Mouse (Mus musculus): ENCODE measurements around the gene Col8a2. TPM values are rescaled to one million over a fixed set of nuclear protein-coding genes. Genes with fewer than 3 reads are reported as not detected.

Gene Col8a2
- polyA plus RNA-seq, 1 experiment from 2014 or later = 0.71 TPM

GRCm38 (mm10) chr4:126275681-126276131 lies 10.9 kb upstream of the Col8a2 start:
- H3K27me3 ChIP-seq (ENCODE audit: control insufficient read depth, insufficient read depth, low read depth, low read length) = no peaks in the 10 kb centered on the region
- H3K4me2 ChIP-seq (ENCODE audit: low read depth, low read length) = no peak overlapping the region
- H3K9me3 ChIP-seq (replicated peaks; ENCODE audit: control insufficient read depth, low read length) = no peaks in the 10 kb centered on the region
- H3K4me3 ChIP-seq (ENCODE audit: low read depth, low read length) = no peak overlapping the region
- H3K9ac ChIP-seq (ENCODE audit: low read depth, low read length) = no peak overlapping the region
- no peak for ATAC-seq (ENCODE audit: low read depth)
- no peak overlapping the region for H3K27ac ChIP-seq (ENCODE audit: low read length)
- no peaks in the 10 kb centered on the region for H3K4me1 ChIP-seq (ENCODE audit: control insufficient read depth, low read depth, low read length)
- no peaks in the 10 kb centered on the region for H3K36me3 ChIP-seq (ENCODE audit: control insufficient read depth, insufficient read depth)
- WGBS (ENCODE audit: insufficient replicate concordance) = 84% methylated on average over 13 of the region's 13 CpGs

- H3K27me3 ChIP-seq (ENCODE audit: control insufficient read depth, insufficient read depth, low read depth, low read length) = no peaks in the 10 kb centered on the region
- no peak overlapping the region for H3K27ac ChIP-seq (ENCODE audit: low read length)
- H3K9ac ChIP-seq (ENCODE audit: low read depth, low read length) = no peak overlapping the region
- WGBS (ENCODE audit: insufficient replicate concordance) = 15% methylated on average over 13 of the region's 13 CpGs
- no peak overlapping the region for H3K4me2 ChIP-seq (ENCODE audit: low read depth, low read length)
- H3K4me1 ChIP-seq (ENCODE audit: control insufficient read depth, low read depth, low read length) = no peaks in the 10 kb centered on the region
- no peak overlapping the region for H3K4me3 ChIP-seq (ENCODE audit: low read depth, low read length)
- H3K9me3 ChIP-seq (replicated peaks; ENCODE audit: control insufficient read depth, low read length) = no peaks in the 10 kb centered on the region
- no peaks in the 10 kb centered on the region for H3K36me3 ChIP-seq (ENCODE audit: control insufficient read depth, insufficient read depth)
- ATAC-seq (ENCODE audit: low read depth) = 0 out of 2 replicates have a peak, but pooled peaks have one; percentile 16
Measured at GRCm38 (mm10) chr4:126277906-126278564, 8.6 kb upstream of the Col8a2 start.

GRCm38 (mm10) chr4:126278565-126278915 lies 8.1 kb upstream of the Col8a2 start:
- WGBS (ENCODE audit: insufficient replicate concordance) = 58% methylated on average over 9 of the region's 9 CpGs
- Histone ChIP-seq H3K4me3 (ENCODE audit: low read depth, low read length) (no peak overlapping the region), H3K4me2 (ENCODE audit: low read depth, low read length) (no peak overlapping the region), H3K27me3 (ENCODE audit: control insufficient read depth, insufficient read depth, low read depth, low read length) (no peaks in the 10 kb centered on the region), H3K27ac (ENCODE audit: low read length) (no peak overlapping the region), H3K36me3 (ENCODE audit: control insufficient read depth, insufficient read depth) (no peaks in the 10 kb centered on the region), H3K9ac (ENCODE audit: low read depth, low read length) (no peak overlapping the region), H3K9me3 (replicated peaks; ENCODE audit: control insufficient read depth, low read length) (no peaks in the 10 kb centered on the region), H3K4me1 (ENCODE audit: control insufficient read depth, low read depth, low read length) (no peaks in the 10 kb centered on the region)
- ATAC-seq (ENCODE audit: low read depth) = no peak

GRCm38 (mm10) chr4:126278961-126279360 lies 7.6 kb upstream of the Col8a2 start:
- Histone ChIP-seq H3K4me2 (ENCODE audit: low read depth, low read length) (no peak overlapping the region), H3K27me3 (ENCODE audit: control insufficient read depth, insufficient read depth, low read depth, low read length) (no peaks in the 10 kb centered on the region; the same call in 1 of the 2 replicates), H3K9me3 (replicated peaks; ENCODE audit: control insufficient read depth, low read length) (no peaks in the 10 kb centered on the region), H3K36me3 (ENCODE audit: control insufficient read depth, insufficient read depth) (no peaks in the 10 kb centered on the region), H3K4me1 (ENCODE audit: control insufficient read depth, low read depth, low read length) (no peaks in the 10 kb centered on the region), H3K9ac (ENCODE audit: low read depth, low read length) (no peak overlapping the region), H3K27ac (ENCODE audit: low read length) (no peak overlapping the region), H3K4me3 (ENCODE audit: low read depth, low read length) (no peak overlapping the region)
- no peak for ATAC-seq (ENCODE audit: low read depth)
- 72% methylated on average over 9 of the region's 9 CpGs for WGBS (ENCODE audit: insufficient replicate concordance)

GRCm38 (mm10) chr4:126281706-126282105 lies 4.9 kb upstream of the Col8a2 start:
- H3K4me1 ChIP-seq (ENCODE audit: control insufficient read depth, low read depth, low read length) = peaks cover 2% of the 10 kb centered on the region
- WGBS (ENCODE audit: insufficient replicate concordance) = 64% methylated on average over 9 of the region's 9 CpGs
- H3K27me3 ChIP-seq (ENCODE audit: control insufficient read depth, insufficient read depth, low read depth, low read length) = peaks cover 17% of the 10 kb centered on the region
- H3K36me3 ChIP-seq (ENCODE audit: control insufficient read depth, insufficient read depth) = no peaks in the 10 kb centered on the region
- no peak for ATAC-seq (ENCODE audit: low read depth)
- no peaks in the 10 kb centered on the region for H3K9me3 ChIP-seq (replicated peaks; ENCODE audit: control insufficient read depth, low read length)
- H3K4me3 ChIP-seq (ENCODE audit: low read depth, low read length) = no peak overlapping the region
- no peak overlapping the region for H3K4me2 ChIP-seq (ENCODE audit: low read depth, low read length)
- H3K27ac ChIP-seq (ENCODE audit: low read length) = no peak overlapping the region
- no peak overlapping the region for H3K9ac ChIP-seq (ENCODE audit: low read depth, low read length)

GRCm38 (mm10) chr4:126283582-126283981 lies 3.0 kb upstream of the Col8a2 start:
- ATAC-seq (ENCODE audit: low read depth) = no peak
- Histone ChIP-seq H3K27me3 (ENCODE audit: control insufficient read depth, insufficient read depth, low read depth, low read length) (peaks cover 36% of the 10 kb centered on the region), H3K4me1 (ENCODE audit: control insufficient read depth, low read depth, low read length) (peaks cover 2% of the 10 kb centered on the region)

GRCm38 (mm10) chr4:126287302-126287995 lies 856 bp downstream of the Col8a2 start:
- Histone ChIP-seq H3K27ac (ENCODE audit: low read length) (no peak overlapping the region), H3K4me3 (ENCODE audit: low read depth, low read length) (no peak overlapping the region), H3K4me1 (ENCODE audit: control insufficient read depth, low read depth, low read length) (peaks cover 2% of the 10 kb centered on the region), H3K4me2 (ENCODE audit: low read depth, low read length) (no peak overlapping the region), H3K27me3 (ENCODE audit: control insufficient read depth, insufficient read depth, low read depth, low read length) (peaks cover 40% of the 10 kb centered on the region), H3K9ac (ENCODE audit: low read depth, low read length) (no peak overlapping the region), H3K9me3 (replicated peaks; ENCODE audit: control insufficient read depth, low read length) (no peaks in the 10 kb centered on the region), H3K36me3 (ENCODE audit: control insufficient read depth, insufficient read depth) (no peaks in the 10 kb centered on the region)
- no peak for ATAC-seq (ENCODE audit: low read depth)
- 35% methylated on average over 11 of the region's 11 CpGs for WGBS (ENCODE audit: insufficient replicate concordance)

More at GRCm38 (mm10) chr4:126283582-126283981, 3.0 kb upstream of the Col8a2 start:
- no peak overlapping the region for H3K9ac ChIP-seq (ENCODE audit: low read depth, low read length)
- WGBS (ENCODE audit: insufficient replicate concordance) = 45% methylated on average over 8 of the region's 8 CpGs
- H3K4me3 ChIP-seq (ENCODE audit: low read depth, low read length) = no peak overlapping the region
- no peak overlapping the region for H3K27ac ChIP-seq (ENCODE audit: low read length)
- H3K9me3 ChIP-seq (replicated peaks; ENCODE audit: control insufficient read depth, low read length) = no peaks in the 10 kb centered on the region
- H3K4me2 ChIP-seq (ENCODE audit: low read depth, low read length) = no peak overlapping the region
- no peaks in the 10 kb centered on the region for H3K36me3 ChIP-seq (ENCODE audit: control insufficient read depth, insufficient read depth)

GRCm38 (mm10) chr4:126288085-126288666 lies 1.6 kb downstream of the Col8a2 start:
- Histone ChIP-seq H3K4me3 (ENCODE audit: low read depth, low read length) (no peak overlapping the region), H3K9ac (ENCODE audit: low read depth, low read length) (no peak overlapping the region), H3K9me3 (replicated peaks; ENCODE audit: control insufficient read depth, low read length) (no peaks in the 10 kb centered on the region), H3K4me2 (ENCODE audit: low read depth, low read length) (no peak overlapping the region), H3K36me3 (ENCODE audit: control insufficient read depth, insufficient read depth) (no peaks in the 10 kb centered on the region), H3K27ac (ENCODE audit: low read length) (no peak overlapping the region), H3K4me1 (ENCODE audit: control insufficient read depth, low read depth, low read length) (peaks cover 2% of the 10 kb centered on the region), H3K27me3 (ENCODE audit: control insufficient read depth, insufficient read depth, low read depth, low read length) (peaks cover 40% of the 10 kb centered on the region)
- WGBS (ENCODE audit: insufficient replicate concordance) = 29% methylated on average over 17 of the region's 17 CpGs
- ATAC-seq (ENCODE audit: low read depth) = no peak

- Histone ChIP-seq H3K9ac (ENCODE audit: low read depth, low read length) (no peak overlapping the region), H3K4me1 (ENCODE audit: control insufficient read depth, low read depth, low read length) (peaks cover 2% of the 10 kb centered on the region), H3K4me2 (ENCODE audit: low read depth, low read length) (no peak overlapping the region), H3K36me3 (ENCODE audit: control insufficient read depth, insufficient read depth) (no peaks in the 10 kb centered on the region), H3K9me3 (replicated peaks; ENCODE audit: control insufficient read depth, low read length) (no peaks in the 10 kb centered on the region), H3K27me3 (ENCODE audit: control insufficient read depth, insufficient read depth, low read depth, low read length) (peaks cover 34% of the 10 kb centered on the region), H3K27ac (ENCODE audit: low read length) (no peak overlapping the region), H3K4me3 (ENCODE audit: low read depth, low read length) (no peak overlapping the region)
- no peak for ATAC-seq (ENCODE audit: low read depth)
- WGBS (ENCODE audit: insufficient replicate concordance) = 72% methylated on average over 8 of the region's 8 CpGs
Measured at GRCm38 (mm10) chr4:126290314-126290713, 3.7 kb downstream of the Col8a2 start.

Measured in liver, embryonic 16.5 days (tissue).